Mouse (Mus musculus): ENCODE measurements around the gene Gm49358.

Gene Gm49358

DNA sequence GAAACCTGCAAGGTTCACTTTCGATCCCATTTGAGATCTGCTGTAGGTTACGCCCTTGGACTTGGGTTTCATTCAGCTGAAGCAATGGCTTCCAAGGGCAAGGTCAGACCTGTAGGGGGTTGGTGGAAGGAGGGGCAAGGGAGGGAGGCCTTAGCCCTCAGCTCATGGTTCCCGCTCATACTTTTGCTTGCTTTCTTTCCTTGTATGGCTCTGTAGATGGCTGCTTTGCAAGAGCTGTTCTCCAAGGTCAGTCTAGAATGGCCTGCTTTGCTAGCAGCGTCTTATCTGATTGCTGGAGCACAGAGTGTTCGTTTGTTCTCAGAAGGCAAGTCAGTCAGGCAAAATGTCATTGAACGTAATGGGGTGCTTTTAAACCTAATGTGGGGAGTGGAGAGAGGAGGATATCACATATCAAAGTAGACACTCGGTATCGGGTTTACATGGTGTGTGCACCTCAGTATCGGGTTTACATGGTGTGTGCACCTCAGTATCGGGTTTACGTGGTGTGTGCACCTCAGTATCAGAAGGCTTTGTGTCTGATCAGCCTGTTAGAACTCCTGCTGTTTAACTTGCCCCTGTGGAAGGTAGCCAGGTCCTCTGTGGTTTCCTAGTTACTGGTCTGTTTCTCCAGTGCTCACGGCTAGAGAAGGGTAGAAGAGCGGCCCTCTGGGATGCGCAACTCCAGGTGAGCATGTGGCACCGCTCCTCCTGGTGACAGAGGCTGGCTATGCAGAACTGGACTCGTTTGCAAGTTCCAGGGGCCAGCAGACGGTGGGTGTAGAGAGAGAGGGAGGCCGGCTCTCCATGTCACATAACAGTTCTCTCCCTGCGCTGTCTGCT, 50.7 kb downstream of the Gm49358 start:
- no peak for DNase-seq (ENCODE audit: low read depth)

DNA sequence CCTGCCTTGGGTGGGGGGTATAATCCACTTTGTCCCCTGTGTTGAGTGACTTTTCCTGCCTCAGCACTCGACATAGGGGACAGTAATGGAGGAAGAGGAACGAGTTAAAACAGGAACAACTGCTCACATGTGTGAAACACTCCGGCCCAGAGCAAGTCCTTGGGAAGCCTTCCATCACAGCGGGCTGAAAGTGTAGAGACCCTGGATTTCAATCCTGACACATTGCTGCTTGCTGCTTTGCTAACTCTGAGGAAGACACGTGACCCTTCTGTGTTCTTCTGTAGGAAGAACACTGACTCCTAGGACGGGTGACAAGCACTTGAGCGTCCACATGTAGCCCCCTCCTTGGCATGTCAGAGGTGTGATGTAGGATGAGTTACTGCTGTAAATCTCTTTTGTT, 51.4 kb downstream of the Gm49358 start:
- no peak for DNase-seq (ENCODE audit: low read depth)

DNA sequence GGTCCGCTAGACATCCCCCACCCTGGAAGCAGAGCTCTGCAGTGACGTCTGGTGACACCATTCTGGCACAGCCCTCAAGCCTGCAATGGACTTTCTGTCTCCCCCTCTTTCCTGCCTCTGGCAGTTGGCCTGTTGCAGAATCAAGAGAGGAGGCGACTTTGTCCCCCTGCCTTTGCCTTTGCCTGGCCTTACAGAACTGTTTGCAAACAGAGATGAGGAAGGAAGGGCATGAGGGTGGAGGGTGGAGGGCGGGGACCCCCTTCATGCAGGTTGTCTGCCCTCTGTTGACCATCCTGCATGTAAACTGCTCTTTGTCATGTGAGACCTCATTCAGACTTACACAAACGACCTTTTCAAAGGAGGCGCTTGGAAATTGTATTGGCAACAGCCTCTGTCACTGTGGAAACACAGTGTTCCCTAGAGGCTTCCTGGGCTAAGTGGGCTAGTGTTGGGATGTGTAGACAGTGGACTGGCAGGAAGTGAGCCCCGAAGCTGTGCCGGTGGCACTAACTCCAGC, 55.9 kb downstream of the Gm49358 start:
- DNase-seq (ENCODE audit: low read depth) = peak; percentile 14

DNA sequence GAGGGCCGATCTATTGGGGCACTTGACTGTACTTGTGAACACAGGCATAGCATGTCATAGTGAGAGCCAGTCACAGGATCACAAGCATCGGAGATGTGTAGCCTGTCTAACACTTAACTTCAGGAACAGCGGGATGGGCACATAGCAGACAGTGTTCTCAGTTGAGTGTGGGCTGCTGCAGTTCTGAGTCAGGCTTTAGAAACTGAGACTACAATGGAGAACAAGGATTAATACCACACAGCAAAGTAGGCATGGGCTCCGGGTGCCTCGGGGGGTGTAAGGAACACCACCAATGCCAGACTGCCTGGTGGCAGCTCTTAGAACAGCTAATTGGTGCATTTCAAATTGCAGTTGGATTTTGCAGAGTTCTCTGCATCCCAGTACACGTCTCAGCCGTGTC, 57.2 kb downstream of the Gm49358 start:
- no peak for DNase-seq (ENCODE audit: low read depth)

DNA sequence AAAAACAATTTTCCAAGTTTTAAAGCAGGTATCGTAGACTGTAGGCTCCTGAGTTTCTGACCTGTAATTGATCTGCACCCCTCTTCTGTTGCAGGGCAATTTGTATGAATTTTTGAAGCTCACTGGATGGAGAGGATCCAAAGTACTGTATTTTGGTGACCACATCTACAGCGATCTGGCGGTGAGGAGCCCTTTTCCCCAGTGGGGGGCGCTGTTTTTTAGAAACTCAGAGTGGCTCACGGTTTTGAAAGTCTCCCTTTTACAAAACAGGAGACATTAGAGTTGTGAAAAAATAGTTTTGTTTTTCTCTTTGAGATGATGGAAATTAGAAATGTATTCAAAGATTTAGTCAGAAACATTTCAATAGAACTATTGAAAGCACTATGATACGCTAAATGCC, 60.3 kb downstream of the Gm49358 start:
- DNase-seq (ENCODE audit: low read depth) = no peak

DNA sequence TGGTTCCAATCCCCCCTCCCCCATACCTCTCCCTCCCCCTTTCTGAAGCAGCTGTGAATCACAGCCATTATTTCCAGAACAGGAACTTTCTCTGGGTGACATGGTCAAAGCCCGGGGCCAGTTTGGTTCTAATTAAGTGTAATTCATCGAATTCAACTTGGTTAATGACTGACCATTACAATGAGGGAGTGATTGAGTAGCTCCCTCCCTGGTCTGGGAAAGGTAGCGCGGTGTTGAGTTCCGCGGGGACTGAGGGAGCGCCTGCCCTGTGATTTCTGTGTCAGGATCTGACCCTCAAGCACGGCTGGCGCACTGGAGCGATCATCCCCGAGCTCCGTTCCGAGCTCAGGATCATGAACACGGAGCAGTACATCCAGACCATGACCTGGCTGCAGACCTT, 61.1 kb downstream of the Gm49358 start:
- DNase-seq (ENCODE audit: low read depth) = no peak

DNA sequence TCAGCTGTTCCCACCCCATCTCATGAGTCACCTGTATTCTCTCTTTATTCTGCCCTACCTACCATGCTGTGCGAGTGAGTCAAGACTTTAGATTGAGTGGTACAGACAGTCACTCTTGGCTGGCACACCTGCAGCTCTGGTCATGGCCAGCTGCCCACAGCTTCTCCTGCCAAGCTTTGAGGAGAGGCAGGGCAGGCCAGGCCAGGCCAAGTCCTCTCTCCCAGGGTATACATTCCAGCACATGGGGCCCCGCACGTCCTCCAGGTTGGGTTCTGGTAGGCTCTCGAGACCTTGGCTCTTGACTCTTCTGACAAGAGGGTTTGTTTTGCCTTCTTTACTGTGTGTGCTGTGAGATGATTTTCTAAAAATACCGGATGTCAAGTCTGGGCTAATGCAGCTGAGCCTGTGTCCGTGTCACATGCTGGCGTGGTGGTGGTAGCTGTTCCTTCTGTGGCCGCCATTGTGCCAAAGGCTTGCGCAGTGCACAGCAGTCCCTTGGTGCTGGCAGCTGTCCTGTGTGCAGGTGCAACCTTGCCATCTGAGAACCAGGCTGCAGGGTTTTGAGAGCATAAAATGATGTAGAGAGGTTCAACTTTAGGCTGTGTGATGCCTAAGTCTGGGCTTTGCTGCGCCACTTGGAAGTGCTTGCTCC, 62.2 kb downstream of the Gm49358 start:
- no peak for DNase-seq (ENCODE audit: low read depth)

DNA sequence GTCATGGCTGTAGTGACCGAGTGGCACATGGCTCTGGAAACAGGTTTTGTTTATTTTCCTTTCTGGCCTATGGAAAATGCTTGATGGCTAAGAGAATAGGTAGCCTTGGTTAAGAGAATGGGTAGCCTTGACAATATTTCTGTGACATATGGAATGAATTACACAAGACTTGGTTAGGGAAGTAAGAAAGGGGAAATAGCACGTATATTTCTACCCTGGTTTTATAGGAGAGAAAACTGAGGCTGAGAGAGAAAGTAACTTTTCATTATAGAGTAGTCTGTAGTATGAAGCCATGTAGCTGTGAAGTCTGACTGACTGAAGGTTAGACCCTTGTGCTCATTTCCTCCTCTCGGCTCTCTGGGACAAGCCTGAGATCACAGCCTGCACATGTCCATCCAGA, 63.2 kb downstream of the Gm49358 start:
- peak; percentile 11 for DNase-seq (ENCODE audit: low read depth)

DNA sequence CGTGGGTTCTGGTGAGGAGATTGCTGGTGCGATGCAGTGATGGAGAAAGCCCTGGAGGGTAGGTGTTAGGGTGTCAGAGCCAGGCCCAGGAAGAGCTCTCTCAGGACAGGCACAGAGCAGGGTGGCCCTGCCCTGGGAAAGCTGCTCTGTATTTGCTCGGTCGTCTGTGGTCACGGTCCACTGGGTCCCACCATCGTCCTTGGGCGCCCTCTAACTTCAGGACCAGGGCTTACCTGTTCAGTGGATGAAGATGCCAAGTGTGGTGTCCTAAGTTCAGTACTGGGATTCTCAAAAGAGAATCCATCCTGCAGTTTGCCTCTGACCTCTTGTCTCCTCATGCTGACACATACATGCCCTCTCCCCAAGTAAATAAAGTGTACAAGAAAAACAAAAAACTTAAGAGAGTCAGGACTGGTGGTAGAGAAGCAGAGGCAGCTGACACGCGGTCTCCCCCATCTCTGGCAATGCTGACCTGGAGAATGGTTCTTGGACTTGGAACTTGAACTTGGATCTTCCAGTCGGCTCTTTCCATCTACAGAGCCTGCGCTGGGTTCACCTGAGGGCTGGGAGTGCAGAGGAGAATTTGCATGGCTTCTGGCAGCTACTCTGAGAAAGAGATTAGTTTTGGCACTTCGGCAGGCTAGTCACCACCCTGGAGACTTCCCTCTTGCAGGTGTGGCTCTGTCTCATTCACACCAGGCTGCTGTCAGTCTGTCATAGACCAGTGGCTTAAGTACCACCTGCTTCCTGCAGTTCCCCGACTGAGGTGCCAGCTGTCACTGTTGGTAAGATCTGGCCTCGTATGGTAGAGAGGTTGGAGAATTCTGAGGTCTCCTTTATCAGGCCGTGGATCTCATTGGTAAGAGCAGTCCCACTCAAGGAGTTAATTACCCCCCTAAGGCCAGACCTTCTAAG, 64.7 kb downstream of the Gm49358 start:
- DNase-seq (ENCODE audit: low read depth) = no peak

DNA sequence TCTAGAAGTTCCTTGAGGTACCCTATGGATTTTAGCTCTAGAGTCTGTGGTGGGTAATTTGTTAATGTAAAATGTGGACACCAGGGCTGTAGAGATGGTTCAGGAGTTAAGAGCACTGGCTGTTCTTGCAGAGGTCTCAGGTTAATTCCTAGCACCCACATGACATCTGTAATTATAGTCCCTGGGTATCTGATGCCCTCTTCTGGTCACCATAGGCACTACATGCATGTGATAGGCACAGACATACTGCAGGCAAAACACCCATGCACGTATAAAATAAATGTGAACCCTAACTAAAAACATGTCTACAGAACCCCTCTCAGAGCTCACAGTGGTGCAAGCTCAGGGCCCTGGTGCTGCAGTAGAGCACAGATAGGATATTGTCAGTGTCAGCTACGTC, 65.7 kb downstream of the Gm49358 start:
- DNase-seq (ENCODE audit: low read depth) = peak; percentile 13

DNA sequence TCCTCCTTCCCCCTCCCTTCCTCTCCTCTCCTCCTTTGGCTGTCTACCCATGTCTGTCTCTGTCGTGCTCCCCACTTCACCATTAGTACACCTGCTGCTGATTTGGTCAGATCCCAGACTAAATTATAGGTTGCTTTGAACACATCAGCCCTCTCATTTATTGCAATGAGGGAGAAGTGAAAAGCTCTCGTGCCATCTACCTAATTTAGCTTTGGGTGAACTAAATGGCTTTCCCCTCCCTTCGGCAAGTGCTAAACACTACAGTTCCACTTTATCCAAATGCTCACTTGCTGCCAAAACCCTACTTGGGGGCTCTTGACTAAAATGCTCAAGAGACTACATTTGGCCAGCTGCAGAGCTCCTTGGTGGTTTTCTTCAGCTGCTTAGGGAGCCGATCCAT, 73.0 kb downstream of the Gm49358 start:
- no peak for DNase-seq (ENCODE audit: low read depth)

DNA sequence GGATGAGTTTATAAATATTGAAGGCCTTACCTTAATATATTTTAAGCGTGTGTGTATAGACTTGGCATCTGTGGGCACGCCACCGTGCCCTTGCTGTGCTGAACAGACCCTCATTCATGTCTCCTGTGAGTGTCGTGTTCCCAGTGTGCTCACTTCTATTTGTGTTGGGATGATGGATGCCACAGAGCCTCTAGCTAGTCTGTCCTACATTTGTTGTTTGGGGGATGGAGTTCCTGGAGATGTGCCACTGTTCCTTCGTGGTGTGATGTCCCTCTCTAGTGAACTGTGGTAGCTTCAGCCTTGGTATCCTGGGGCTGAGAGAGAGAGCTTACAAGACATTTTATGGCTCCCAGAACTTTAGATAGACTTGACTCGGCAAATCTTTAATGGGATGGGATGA, 75.1 kb downstream of the Gm49358 start:
- no peak for DNase-seq (ENCODE audit: low read depth)

DNA sequence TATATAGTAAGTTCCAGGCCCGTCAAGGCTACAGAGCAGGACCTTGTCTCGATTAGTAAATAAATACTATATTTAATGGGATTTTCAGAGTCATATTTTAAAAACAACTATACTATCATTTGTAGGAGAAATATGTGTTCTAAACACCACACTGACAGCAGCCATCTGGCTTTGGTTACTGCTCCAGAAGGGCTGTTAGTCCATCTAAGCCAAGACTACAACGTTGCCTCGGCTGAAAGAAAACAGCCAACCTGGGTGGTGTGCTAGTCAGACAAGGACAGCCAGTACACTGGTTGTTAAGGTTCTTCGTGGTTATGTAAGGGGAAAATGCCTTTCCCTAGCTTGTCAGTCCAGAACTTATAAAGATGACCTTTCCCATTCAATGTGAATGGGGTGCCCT, 78.9 kb downstream of the Gm49358 start:
- no peak for DNase-seq (ENCODE audit: low read depth)

DNA sequence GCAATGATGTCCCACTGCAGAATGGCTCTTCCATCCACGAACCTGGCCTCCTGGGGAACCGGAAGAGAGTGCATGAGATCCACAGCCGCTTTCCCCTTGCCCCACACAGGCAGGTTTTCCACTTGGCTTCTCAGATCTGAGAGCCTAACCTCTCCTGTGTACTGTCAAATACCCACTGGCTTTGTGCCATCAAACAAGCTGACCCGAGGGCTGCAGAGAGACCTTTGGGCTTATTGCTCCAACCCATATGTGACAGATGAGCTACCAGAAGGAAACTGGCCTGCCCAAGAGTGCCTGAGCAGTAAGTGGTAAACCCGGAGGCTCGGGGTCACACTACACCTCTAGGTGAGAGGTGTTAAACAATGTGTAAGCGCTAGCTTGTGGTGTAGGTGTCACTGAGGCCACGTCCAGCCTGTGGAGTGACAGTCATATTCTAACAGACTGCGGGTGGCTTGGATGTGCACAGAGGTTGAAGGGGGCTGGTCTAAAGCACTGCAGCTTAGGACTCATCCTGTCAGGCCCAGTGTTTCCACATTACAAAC, 83.2 kb downstream of the Gm49358 start:
- no peak for DNase-seq (ENCODE audit: low read depth)

DNA sequence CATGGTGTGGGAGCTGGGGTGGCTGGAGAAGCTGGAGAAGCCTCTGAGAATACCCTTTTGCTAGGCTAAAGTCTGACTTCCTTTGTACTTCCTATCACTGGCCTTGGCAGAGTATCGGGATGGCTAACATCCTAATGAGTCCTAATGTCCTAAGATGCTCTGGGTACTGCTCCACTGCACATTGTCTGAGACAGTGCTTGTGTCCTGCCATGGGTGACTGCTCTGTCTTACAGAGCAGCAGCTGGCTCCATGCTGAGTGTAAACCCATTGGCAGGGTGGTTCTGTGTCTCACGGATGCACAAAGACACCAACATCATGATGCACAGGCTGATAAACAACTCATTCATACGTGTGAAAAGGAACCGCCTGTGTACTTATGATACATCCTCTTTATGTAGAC, 85.3 kb downstream of the Gm49358 start:
- DNase-seq (ENCODE audit: low read depth) = no peak

DNA sequence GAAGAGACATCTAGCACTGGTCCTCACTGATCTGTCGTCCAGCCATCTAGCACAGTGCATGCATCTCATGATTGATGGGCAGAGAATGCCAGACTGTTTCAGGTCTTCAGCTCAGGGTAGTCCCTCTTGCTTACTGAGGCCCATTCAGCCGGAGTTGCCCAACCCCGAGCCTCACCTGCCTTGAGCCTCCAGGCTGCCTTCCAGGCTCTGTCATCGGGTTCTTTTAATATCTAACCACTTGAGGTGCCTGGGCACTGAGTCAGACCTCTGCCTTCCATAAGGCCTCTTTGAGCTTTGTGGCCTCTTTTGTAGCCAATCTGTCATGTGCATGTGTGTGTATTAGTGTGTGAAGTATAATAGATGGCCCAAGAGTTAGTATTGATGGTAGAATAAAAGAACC, 85.7 kb downstream of the Gm49358 start:
- DNase-seq (ENCODE audit: low read depth) = no peak

DNA sequence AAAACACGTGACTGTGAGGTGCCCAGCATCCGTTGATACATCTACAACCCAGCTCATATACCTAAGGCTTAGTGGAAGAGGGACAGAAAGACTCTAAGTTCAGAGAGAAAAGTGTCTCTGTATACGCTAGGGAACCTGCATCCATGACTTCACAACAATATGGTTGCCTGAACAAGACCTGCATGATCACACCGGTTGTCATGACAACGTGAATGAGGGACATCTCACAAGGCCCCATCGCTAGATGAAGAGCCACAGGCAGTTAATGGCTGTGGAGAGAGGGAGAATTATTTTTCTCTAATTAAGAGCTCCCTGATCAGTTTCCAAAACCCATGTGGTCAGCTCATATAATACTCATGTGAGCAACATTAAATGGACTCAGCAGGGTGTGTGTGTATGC, 88.4 kb downstream of the Gm49358 start:
- DNase-seq (ENCODE audit: low read depth) = no peak

DNA sequence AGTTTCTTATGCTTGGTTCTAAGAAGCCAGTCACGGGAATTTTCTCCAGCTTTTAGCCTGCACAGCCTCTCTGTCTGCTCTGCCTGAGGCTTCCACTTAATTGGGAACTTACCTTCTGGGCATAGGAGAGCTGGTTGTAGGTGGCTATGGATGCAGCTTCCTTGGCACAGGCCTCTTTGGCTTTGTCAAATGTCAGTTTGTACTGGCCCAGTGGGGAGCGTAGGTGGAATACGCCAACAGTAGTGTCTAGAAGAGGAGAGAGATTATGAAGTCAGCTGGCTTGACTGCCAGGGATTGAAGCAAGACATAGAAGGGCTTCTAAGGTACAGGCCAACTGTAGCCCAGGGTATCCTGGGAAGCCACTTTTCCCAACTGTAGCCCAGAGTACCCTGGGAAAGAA, 89.7 kb downstream of the Gm49358 start:
- DNase-seq (ENCODE audit: low read depth) = no peak

DNA sequence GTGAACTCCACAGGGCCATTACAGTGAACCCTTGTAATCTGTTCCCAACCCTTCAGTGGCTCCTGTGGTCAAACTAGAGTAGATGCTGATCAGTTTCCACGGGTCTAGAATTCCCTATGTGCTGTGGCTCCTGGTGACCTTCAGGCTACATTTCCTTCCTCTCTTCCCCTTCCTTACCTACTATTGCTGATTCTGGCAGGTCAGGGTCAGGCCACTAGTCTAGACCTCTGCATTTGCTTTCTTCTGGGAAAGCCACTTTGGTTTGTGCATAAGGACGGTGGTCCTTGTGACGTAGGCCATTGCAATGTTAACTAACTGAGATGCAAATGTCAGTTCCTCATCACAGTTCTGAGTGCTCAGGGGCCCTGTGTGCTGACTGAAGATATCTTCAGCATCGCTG, 96.6 kb downstream of the Gm49358 start:
- no peak for DNase-seq (ENCODE audit: low read depth)

DNA sequence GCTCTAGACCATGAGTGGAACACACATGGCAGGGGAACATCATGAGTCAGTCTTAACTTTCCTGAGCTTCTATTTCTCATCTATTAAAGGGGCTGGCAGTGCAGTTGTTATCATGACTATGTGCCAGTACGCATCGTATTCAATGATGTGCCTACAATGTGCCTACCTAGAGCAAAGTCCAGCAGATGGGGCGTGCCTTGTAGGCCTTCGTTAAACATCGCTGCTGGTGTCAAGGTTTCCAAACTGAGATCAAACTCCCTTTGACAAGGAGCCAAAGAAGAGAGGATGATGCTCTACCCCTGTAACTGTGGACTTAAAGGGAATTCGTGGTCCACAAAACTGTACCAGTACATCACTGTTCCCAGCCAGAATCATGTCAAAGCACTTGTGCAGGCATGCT, 98.7 kb downstream of the Gm49358 start:
- DNase-seq (ENCODE audit: low read depth) = no peak

DNA sequence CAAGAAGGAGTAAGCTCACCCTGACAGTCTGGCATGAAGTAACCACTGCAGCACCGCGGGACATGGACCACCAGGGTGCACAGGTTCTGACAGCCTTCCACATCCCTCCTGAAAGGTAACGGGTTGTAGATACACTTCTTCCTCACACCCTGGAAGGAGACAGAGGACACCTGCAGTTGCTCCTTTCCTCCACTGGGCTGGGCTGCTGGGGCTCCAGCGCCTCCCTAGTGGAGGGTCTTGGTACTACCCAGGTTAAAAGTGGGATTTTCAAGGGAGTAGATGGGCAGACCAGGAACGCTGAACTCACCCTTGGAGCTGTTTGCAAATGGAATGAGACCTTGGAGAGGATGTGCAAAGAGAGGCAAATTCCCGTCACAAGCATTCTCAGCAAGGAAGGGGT, 99.7 kb downstream of the Gm49358 start:
- no peak for DNase-seq (ENCODE audit: low read depth)

DNA sequence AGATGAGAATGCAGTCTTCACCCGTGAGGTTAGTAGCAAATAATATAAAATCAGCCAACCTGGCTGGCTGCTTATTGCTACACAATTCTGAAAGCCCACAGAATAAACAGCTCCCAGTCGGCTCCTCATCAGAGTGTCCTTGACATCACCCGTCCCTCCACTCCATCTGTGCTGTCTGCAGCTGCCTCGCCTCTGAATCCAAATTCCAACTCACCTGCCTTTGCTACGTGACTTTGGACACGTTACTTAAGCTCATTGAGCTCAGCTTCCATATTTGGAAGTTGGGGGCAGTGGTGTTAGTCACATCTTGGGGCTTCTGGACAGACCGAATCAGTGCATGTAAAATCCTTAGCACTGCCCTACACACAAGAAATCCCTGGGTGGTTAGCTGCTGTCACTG, 108.3 kb downstream of the Gm49358 start:
- DNase-seq (ENCODE audit: low read depth) = no peak
